ENCODE assay signal across 21 mouse cellular contexts in genomic region chr15:67235107-67235785, GRCm38 (mm10).
DNase-seq lines count a peak whose midpoint lies in the region; ATAC-seq and TF ChIP-seq lines count a peak whose summit lies in the region.
"Had no signal": no experiment of that assay in that cellular context is flagged by ENCODE, and none has a peak within 500 bp of the region (broad histone marks: within the 10 kb centered on the region; RNA-seq: fewer than 3 reads in every experiment).

No protein-coding gene starts in this region.

- no peaks in the 10 kb centered on the region for H3K9me3 ChIP-seq in liver, embryonic 14.5 days (ENCODE audit: control insufficient read depth, low read length)
- no peaks in the 10 kb centered on the region for H3K9me3 ChIP-seq in kidney, embryonic 15.5 days (replicated peaks)
- H3K9me3 ChIP-seq: embryonic facial prominence, embryonic 10.5 days; hindbrain, embryonic 15.5 days; liver, embryonic 13.5 days; midbrain, embryonic 15.5 days; stomach, embryonic 15.5 days had no signal

- no peak for TF ChIP-seq CTCF in liver, embryonic 14.5 days (IDR thresholded peaks at IDR 0.05; ENCODE audit: low read depth)

- no peaks in the 10 kb centered on the region for H3K4me1 ChIP-seq in liver, embryonic 14.5 days (replicated peaks; ENCODE audit: control insufficient read depth in 2 of 2, insufficient read depth in 2 of 2, low read length in 1 of 2)
- H3K4me1 ChIP-seq in kidney, embryonic 15.5 days, result no peaks in the 10 kb centered on the region
- H3K4me1 ChIP-seq: embryonic facial prominence, embryonic 10.5 days; hindbrain, embryonic 15.5 days; liver, embryonic 13.5 days; midbrain, embryonic 15.5 days; stomach, embryonic 15.5 days had no signal

- H3K27me3 ChIP-seq in liver, embryonic 14.5 days (ENCODE audit: control insufficient read depth, insufficient read depth, low read length), result no peaks in the 10 kb centered on the region
- no peaks in the 10 kb centered on the region for H3K27me3 ChIP-seq in kidney, embryonic 15.5 days
- H3K27me3 ChIP-seq: hindbrain, embryonic 15.5 days; liver, embryonic 13.5 days; midbrain, embryonic 15.5 days; stomach, embryonic 15.5 days had no signal

- no peak overlapping the region for H3K4me3 ChIP-seq in liver, embryonic 14.5 days (ENCODE audit: insufficient read depth in 1 of 2, low read depth in 2 of 2, low read length in 2 of 2)
- no peak overlapping the region for H3K4me3 ChIP-seq in kidney, embryonic 15.5 days (replicated peaks)
- H3K4me3 ChIP-seq: embryonic facial prominence, embryonic 10.5 days; erythroblast, embryonic 14.5 days; hindbrain, embryonic 15.5 days; liver, embryonic 13.5 days; midbrain, embryonic 15.5 days; stomach, embryonic 15.5 days had no signal

- no peak for TF ChIP-seq EP300 in liver, embryonic 14.5 days (IDR thresholded peaks at IDR 0.05; ENCODE audit: low read depth)

- no peak overlapping the region for H3K9ac ChIP-seq in liver, embryonic 14.5 days (replicated peaks)
- H3K9ac ChIP-seq in kidney, embryonic 15.5 days, result no peak overlapping the region
- H3K9ac ChIP-seq: hindbrain, embryonic 15.5 days; liver, embryonic 13.5 days; midbrain, embryonic 15.5 days; stomach, embryonic 15.5 days had no signal

- no peak overlapping the region for H3K4me2 ChIP-seq in liver, embryonic 14.5 days (ENCODE audit: low read depth)
- no peak overlapping the region for H3K4me2 ChIP-seq in kidney, embryonic 15.5 days
- H3K4me2 ChIP-seq: hindbrain, embryonic 15.5 days; liver, embryonic 13.5 days; midbrain, embryonic 15.5 days; stomach, embryonic 15.5 days had no signal

- intact Hi-C loops in left cerebral cortex, postnatal 4 days (cut with DNase I), result no loop called here

- 14% methylated on average over 5 of the region's 5 CpGs for WGBS in liver, embryonic 14.5 days (ENCODE audit: insufficient replicate concordance)
- WGBS in kidney, embryonic 15.5 days, result 86% methylated on average over 5 of the region's 5 CpGs

- H3K36me3 ChIP-seq in liver, embryonic 14.5 days (replicated peaks; ENCODE audit: control insufficient read depth, insufficient read depth, low read depth), result no peaks in the 10 kb centered on the region
- H3K36me3 ChIP-seq in kidney, embryonic 15.5 days, result no peaks in the 10 kb centered on the region
- H3K36me3 ChIP-seq: embryonic facial prominence, embryonic 10.5 days; hindbrain, embryonic 15.5 days; liver, embryonic 13.5 days; midbrain, embryonic 15.5 days; stomach, embryonic 15.5 days had no signal

- no peak overlapping the region for H3K27ac ChIP-seq in liver, embryonic 14.5 days
- H3K27ac ChIP-seq in kidney, embryonic 15.5 days, result no peak overlapping the region
- H3K27ac ChIP-seq: embryonic facial prominence, embryonic 10.5 days; hindbrain, embryonic 15.5 days; liver, embryonic 13.5 days; midbrain, embryonic 15.5 days; stomach, embryonic 15.5 days had no signal

- DNase-seq in heart, adult 9 months (ENCODE audit: low spot score in 2 of 2), result peak; percentile 2 to 7
- DNase-seq in heart, adult 8-10 months (ENCODE audit: low spot score), result no peak
- peak; percentile 57 for DNase-seq in NIH3T3 (ENCODE audit: low read depth)
- DNase-seq in liver, embryonic 14.5 days (ENCODE audit: low read depth in 3 of 3, low spot score in 3 of 3), result peak in 2 of 3 experiments; percentile 2 to 6
- DNase-seq in natural killer cell, adult 2 months (ENCODE audit: low spot score in 2 of 2), result peak; percentile 34 to 40
- DNase-seq in left cerebral cortex, postnatal 4 days, result no peak
- DNase-seq: adrenal gland, postnatal 10 days; cerebellum, postnatal 14 days; kidney, adult 11 months; kidney, postnatal 14 days; liver, embryonic 13.5 days; lung, postnatal 36 days; right cerebral cortex, postnatal 14 days; thymus, postnatal 14 days had no signal

- no peak for ATAC-seq in liver, embryonic 14.5 days (ENCODE audit: insufficient read depth)
- no peak for ATAC-seq in kidney, embryonic 15.5 days (replicated peaks; ENCODE audit: low FRiP score)
- no peak for ATAC-seq in cerebellum, adult (ENCODE audit: insufficient number of reproducible peaks, low FRiP score, low TSS enrichment)
- ATAC-seq: midbrain, embryonic 15.5 days had no signal

Comparison
In these comparisons a context has a peak if more than half of its experiments do, and no peak if none do; other contexts are left out.
1. DNase-seq: peak in heart, adult 9 months (2 of 2), NIH3T3 (single experiment), liver, embryonic 14.5 days (2 of 3) and natural killer cell, adult 2 months (2 of 2); none in heart, adult 8-10 months (single experiment) and left cerebral cortex, postnatal 4 days (single experiment).